Mouse (Mus musculus) cerebellum, postnatal 36 days (tissue): ENCODE measurements around the gene Insc.
"Not testable (repeated sequence)": the region's sequence is repeated elsewhere in the genome, so short reads cannot be mapped to it uniquely, and the experiment has no call there.

Experiments
- DNase-seq, 2 experiments: peaks; one replicate each; pipeline ENCODE4 v3.0.0; 2021 to 2022; ENCODE audit warnings: mixed read lengths in 2 of 2

The Insc gene

GRCm38 (mm10) chr7:114743022-114743780 is at the start of gene Insc:
Gene Insc (plus strand): TSS chr7:114743694.
- no peak for DNase-seq

- no peak for DNase-seq
Observed at GRCm38 (mm10) chr7:114700871-114701270, 42.6 kb upstream of the Insc start.

GRCm38 (mm10) chr7:114706716-114707115 is 36.8 kb upstream of the Insc start:
- DNase-seq, result no peak

GRCm38 (mm10) chr7:114707398-114707797 is 36.1 kb upstream of the Insc start:
- no peak for DNase-seq

GRCm38 (mm10) chr7:114710419-114710818 is 33.1 kb upstream of the Insc start:
- no peak for DNase-seq

- DNase-seq, result no peak
Observed at GRCm38 (mm10) chr7:114712523-114712922, 31.0 kb upstream of the Insc start.

- no peak for DNase-seq
Observed at GRCm38 (mm10) chr7:114718300-114718699, 25.2 kb upstream of the Insc start, which contains the start of gene Calcb. Gene Calcb (plus strand): TSS chr7:114718643.

- peak; percentile 7 to 15 for DNase-seq
Observed at GRCm38 (mm10) chr7:114719381-114720131, 23.9 kb upstream of the Insc start.

GRCm38 (mm10) chr7:114729696-114730095 is 13.8 kb upstream of the Insc start:
- DNase-seq, result not testable (repeated sequence)

GRCm38 (mm10) chr7:114731175-114731574 is 12.3 kb upstream of the Insc start:
- no peak for DNase-seq

GRCm38 (mm10) chr7:114731700-114732099 is 11.8 kb upstream of the Insc start:
- not testable (repeated sequence) for DNase-seq

GRCm38 (mm10) chr7:114736256-114736655 is 7.2 kb upstream of the Insc start:
- no peak for DNase-seq

- DNase-seq, result no peak
Observed at GRCm38 (mm10) chr7:114738166-114738565, 5.3 kb upstream of the Insc start.

GRCm38 (mm10) chr7:114740360-114741165 is 2.9 kb upstream of the Insc start:
- DNase-seq, result no peak

GRCm38 (mm10) chr7:114744639-114745245 is 1.2 kb downstream of the Insc start:
- no peak for DNase-seq

- DNase-seq, result no peak
Observed at GRCm38 (mm10) chr7:114745481-114746271, 2.2 kb downstream of the Insc start.

GRCm38 (mm10) chr7:114747596-114747995 is 4.1 kb downstream of the Insc start:
- DNase-seq, result no peak

- no peak for DNase-seq
Observed at GRCm38 (mm10) chr7:114748239-114748638, 4.7 kb downstream of the Insc start.

- DNase-seq, result no peak
Observed at GRCm38 (mm10) chr7:114753471-114753870, 10.0 kb downstream of the Insc start.

GRCm38 (mm10) chr7:114754196-114754595 is 10.7 kb downstream of the Insc start:
- no peak for DNase-seq

- DNase-seq, result no peak
Observed at GRCm38 (mm10) chr7:114754626-114755025, 11.1 kb downstream of the Insc start.

- no peak for DNase-seq
Observed at GRCm38 (mm10) chr7:114762660-114763059, 19.2 kb downstream of the Insc start.
